Mouse (Mus musculus) G1E (cell line): ENCODE measurements around the gene Golph3.

Source experiments
- CTCF ChIP-seq: IDR thresholded peaks from 2 replicates; pipeline ENCODE4 v1.5.1; 2012; ENCODE audit warnings: low read depth, low read length, inconsistent platforms, mixed read lengths
- GATA1 ChIP-seq: IDR thresholded peaks from 2 replicates; pipeline ENCODE4 v1.6.1; 2012; ENCODE audit warnings: borderline replicate concordance, low read length, inconsistent platforms, mixed read lengths
- GATA2 ChIP-seq: IDR thresholded peaks from 2 replicates; pipeline ENCODE4 v1.6.1; 2012; ENCODE audit warnings: low read depth, low read length, inconsistent platforms, borderline replicate concordance
- POLR2AphosphoS5 ChIP-seq: IDR thresholded peaks from 2 replicates; pipeline ENCODE4 v1.6.1; 2012; ENCODE audit warnings: low read depth, low read length, inconsistent platforms; ENCODE audit not compliant: insufficient replicate concordance
- TAL1 ChIP-seq: conservative IDR thresholded peaks from 2 replicates; pipeline ENCODE4 v1.6.1; 2012; ENCODE audit warnings: low read depth, low read length, inconsistent platforms, mixed read lengths

- TF ChIP-seq GATA1 (no peak), CTCF (no peak), POLR2AphosphoS5 (no peak), GATA2 (no peak), TAL1 (no peak)
Measured at GRCm38 (mm10) chr15:12273325-12274052, 47.8 kb upstream of the Golph3 start.
